17 mouse cellular contexts compared by ENCODE assay signal in genomic region chr6:72458418-72458817, GRCm38 (mm10). TPM values are rescaled to one million over a fixed set of nuclear protein-coding genes. Genes with fewer than 3 reads are reported as not detected.
DNase-seq lines count a peak whose midpoint lies in the region; ATAC-seq lines count a peak whose summit lies in the region.
"Had no signal": no experiment of that assay in that cellular context is flagged by ENCODE, and none has a peak within 500 bp of the region (broad histone marks: within the 10 kb centered on the region; RNA-seq: fewer than 3 reads in every experiment).

No protein-coding gene starts in this region.

- no peak overlapping the region for H3K4me2 ChIP-seq in heart, embryonic 15.5 days
- H3K4me2 ChIP-seq in limb, embryonic 15.5 days, result no peak overlapping the region
- no peak overlapping the region for H3K4me2 ChIP-seq in kidney, embryonic 16.5 days (replicated peaks; ENCODE audit: low read depth, low read length)
- H3K4me2 ChIP-seq: forebrain, embryonic 12.5 days; kidney, embryonic 15.5 days; midbrain, embryonic 15.5 days had no signal

- H3K4me3 ChIP-seq in heart, embryonic 15.5 days, result no peak overlapping the region
- H3K4me3 ChIP-seq in limb, embryonic 15.5 days, result no peak overlapping the region
- H3K4me3 ChIP-seq in kidney, embryonic 16.5 days (ENCODE audit: low read length), result no peak overlapping the region
- H3K4me3 ChIP-seq: forebrain, embryonic 12.5 days; kidney, embryonic 15.5 days; megakaryocyte, embryonic 14.5 days; midbrain, embryonic 15.5 days had no signal

- 54% methylated on average over 7 of the region's 7 CpGs for WGBS in heart, embryonic 15.5 days
- WGBS in limb, embryonic 15.5 days, result 53% methylated on average over 7 of the region's 7 CpGs
- WGBS in kidney, embryonic 16.5 days, result 69% methylated on average over 7 of the region's 7 CpGs

- H3K36me3 ChIP-seq in heart, embryonic 15.5 days, result no peaks in the 10 kb centered on the region
- H3K36me3 ChIP-seq in limb, embryonic 15.5 days, result no peaks in the 10 kb centered on the region
- H3K36me3 ChIP-seq in kidney, embryonic 16.5 days (ENCODE audit: insufficient read depth, low read length), result no peaks in the 10 kb centered on the region
- H3K36me3 ChIP-seq: forebrain, embryonic 12.5 days; kidney, embryonic 15.5 days; midbrain, embryonic 15.5 days had no signal

- peaks cover 11% of the 10 kb centered on the region for H3K4me1 ChIP-seq in heart, embryonic 15.5 days (replicated peaks)
- peaks cover 15% of the 10 kb centered on the region for H3K4me1 ChIP-seq in limb, embryonic 15.5 days
- peaks cover 10% of the 10 kb centered on the region; the same call in 1 of the 2 replicates for H3K4me1 ChIP-seq in kidney, embryonic 16.5 days (ENCODE audit: insufficient read depth, low read length)
- H3K4me1 ChIP-seq: forebrain, embryonic 12.5 days had no signal

- ATAC-seq in heart, embryonic 15.5 days (replicated peaks; ENCODE audit: insufficient number of reproducible peaks, insufficient read depth, low FRiP score, low read depth), result no peak
- no peak for ATAC-seq in limb, embryonic 15.5 days (ENCODE audit: insufficient number of reproducible peaks, low FRiP score, low TSS enrichment, low read depth)
- ATAC-seq in kidney, embryonic 16.5 days (ENCODE audit: low FRiP score, low TSS enrichment), result no peak
- ATAC-seq: midbrain, embryonic 15.5 days had no signal

- H3K9me3 ChIP-seq in heart, embryonic 15.5 days (replicated peaks), result no peaks in the 10 kb centered on the region
- H3K9me3 ChIP-seq in limb, embryonic 15.5 days, result no peaks in the 10 kb centered on the region
- no peaks in the 10 kb centered on the region for H3K9me3 ChIP-seq in kidney, embryonic 16.5 days (ENCODE audit: low read length)
- H3K9me3 ChIP-seq: forebrain, embryonic 12.5 days; kidney, embryonic 15.5 days; megakaryocyte, embryonic 14.5 days; midbrain, embryonic 15.5 days had no signal

- no peak overlapping the region for H3K9ac ChIP-seq in heart, embryonic 15.5 days
- H3K9ac ChIP-seq in limb, embryonic 15.5 days, result no peak overlapping the region
- no peak overlapping the region for H3K9ac ChIP-seq in kidney, embryonic 16.5 days (replicated peaks; ENCODE audit: low read length)
- H3K9ac ChIP-seq: forebrain, embryonic 12.5 days; kidney, embryonic 15.5 days; liver, embryonic 14.5 days; midbrain, embryonic 15.5 days had no signal

- no peaks in the 10 kb centered on the region for H3K27me3 ChIP-seq in heart, embryonic 15.5 days
- H3K27me3 ChIP-seq in limb, embryonic 15.5 days, result no peaks in the 10 kb centered on the region
- H3K27me3 ChIP-seq in kidney, embryonic 16.5 days (ENCODE audit: insufficient read depth, low read length), result no peaks in the 10 kb centered on the region
- H3K27me3 ChIP-seq: forebrain, embryonic 12.5 days; kidney, embryonic 15.5 days; midbrain, embryonic 15.5 days had no signal

- no peak for DNase-seq in heart, adult 9 months (ENCODE audit: low spot score in 2 of 2)
- peak; percentile 36 for DNase-seq in lung, postnatal 10 days
- DNase-seq in lung, postnatal 14 days, result no peak
- DNase-seq in yolk sac, embryonic 10.5 days (ENCODE audit: low spot score), result peak; percentile 48
- DNase-seq in frontal cortex, postnatal 10 days (ENCODE audit: low spot score in 2 of 2), result no peak
- DNase-seq: cerebellum, adult 11-12 months; cerebellum, postnatal 36 days; gastrocnemius, postnatal 25 days; thymus, postnatal 14 days had no signal

- peak overlapping the region; percentile 5; the same call in 1 of the 2 replicates for H3K27ac ChIP-seq in heart, embryonic 15.5 days
- H3K27ac ChIP-seq in limb, embryonic 15.5 days, result peak overlapping the region; percentile 52
- no peak overlapping the region for H3K27ac ChIP-seq in kidney, embryonic 16.5 days (ENCODE audit: low read length)
- H3K27ac ChIP-seq: forebrain, embryonic 12.5 days; kidney, embryonic 15.5 days; liver, embryonic 14.5 days; midbrain, embryonic 15.5 days had no signal

RNA-seq across cellular contexts. Expression of gene Mat2a, which starts 19.1 kb away (rescaled TPM):
- polyA plus RNA-seq in heart, embryonic 15.5 days (2015; fragmentation: Nextera tagmentation; extraction: Ambion mirVana), result 247 and 267 TPM in 2 replicates
- polyA plus RNA-seq in limb, embryonic 15.5 days (2015; fragmentation: Nextera tagmentation; extraction: Ambion mirVana), result 334 and 355 TPM in 2 replicates
- 456 and 460 TPM in 2 replicates for polyA plus RNA-seq in kidney, embryonic 16.5 days (2015; fragmentation: Nextera tagmentation; extraction: Ambion mirVana)

RNA-seq across cellular contexts. Expression of gene Ggcx, which starts 44.3 kb away (rescaled TPM):
- 27.7 and 32.1 TPM in 2 replicates for polyA plus RNA-seq in heart, embryonic 15.5 days (2015; fragmentation: Nextera tagmentation; extraction: Ambion mirVana)
- 48.0 and 52.6 TPM in 2 replicates for polyA plus RNA-seq in limb, embryonic 15.5 days (2015; fragmentation: Nextera tagmentation; extraction: Ambion mirVana)
- 31.4 and 35.6 TPM in 2 replicates for polyA plus RNA-seq in kidney, embryonic 16.5 days (2015; fragmentation: Nextera tagmentation; extraction: Ambion mirVana)

Comparison
In these comparisons a context has a peak if more than half of its experiments do, and no peak if none do; other contexts are left out.
1. DNase-seq: peak in lung, postnatal 10 days (single experiment) and yolk sac, embryonic 10.5 days (single experiment); none in heart, adult 9 months (0 of 2), lung, postnatal 14 days (single experiment) and frontal cortex, postnatal 10 days (0 of 2).